Mouse (Mus musculus) spleen, postnatal 10 days (tissue): ENCODE measurements at regions not wholly inside any gene's neighbourhood (a gene's known extent, or its start where the extent isn't known, plus 50 kb on each side); places are given as distances from the start of the nearest gene placed in this dataset.

Source experiments
- DNase-seq, 2 experiments: peaks; one replicate each; pipeline ENCODE4 v3.0.0; 2021 to 2022; ENCODE audit warnings: low spot score in 2 of 2

- no peak for DNase-seq
Measured at GRCm38 (mm10) chr3:58146762-58147161, 267.8 kb upstream of the Tsc22d2 start.

GRCm38 (mm10) chr3:58153141-58153540 lies 261.4 kb upstream of the Tsc22d2 start:
- no peak for DNase-seq

- no peak for DNase-seq
Measured at GRCm38 (mm10) chr3:58153874-58154756, 260.4 kb upstream of the Tsc22d2 start.

GRCm38 (mm10) chr3:58159384-58159783 lies 255.1 kb upstream of the Tsc22d2 start:
- DNase-seq, result peak in 1 of 2 experiments; percentile 16

DNA sequence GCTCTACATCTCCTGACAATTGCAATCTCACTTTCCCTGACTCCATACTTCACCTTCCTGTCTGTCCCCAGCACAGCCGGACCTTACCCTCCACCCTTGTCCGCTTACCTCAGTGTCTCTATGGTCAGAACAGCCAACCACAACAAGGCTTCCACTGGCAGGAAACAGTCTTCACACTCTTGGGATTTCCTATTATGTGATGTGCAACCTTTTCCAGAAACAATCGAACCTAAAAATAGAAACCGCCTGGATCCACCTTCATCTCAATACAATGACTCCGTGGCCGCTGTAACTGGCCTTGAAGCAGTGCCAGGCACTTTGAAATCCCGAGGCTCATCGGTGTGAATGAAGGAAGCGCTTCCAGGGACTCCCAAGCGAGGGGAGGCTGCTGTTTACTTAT lies 252.3 kb upstream of the Tsc22d2 start:
- DNase-seq, result no peak

GRCm38 (mm10) chr3:58163806-58164205 lies 250.7 kb upstream of the Tsc22d2 start:
- peak; percentile 10 to 49 for DNase-seq

GRCm38 (mm10) chr3:58166628-58167027 lies 247.9 kb upstream of the Tsc22d2 start:
- no peak for DNase-seq

- no peak for DNase-seq
Measured at GRCm38 (mm10) chr3:58167121-58167520, 247.4 kb upstream of the Tsc22d2 start.

GRCm38 (mm10) chr3:58167761-58168290 lies 246.7 kb upstream of the Tsc22d2 start:
- no peak for DNase-seq

GRCm38 (mm10) chr3:58168522-58169185 lies 245.9 kb upstream of the Tsc22d2 start:
- DNase-seq, result no peak

- DNase-seq, result no peak
Measured at GRCm38 (mm10) chr3:58169786-58170185, 244.7 kb upstream of the Tsc22d2 start.

GRCm38 (mm10) chr3:58172096-58172495 lies 242.4 kb upstream of the Tsc22d2 start:
- no peak for DNase-seq

GRCm38 (mm10) chr3:58173821-58174220 lies 240.7 kb upstream of the Tsc22d2 start:
- DNase-seq, result no peak

- no peak for DNase-seq
Measured at GRCm38 (mm10) chr3:58181715-58182114, 232.8 kb upstream of the Tsc22d2 start.

DNA sequence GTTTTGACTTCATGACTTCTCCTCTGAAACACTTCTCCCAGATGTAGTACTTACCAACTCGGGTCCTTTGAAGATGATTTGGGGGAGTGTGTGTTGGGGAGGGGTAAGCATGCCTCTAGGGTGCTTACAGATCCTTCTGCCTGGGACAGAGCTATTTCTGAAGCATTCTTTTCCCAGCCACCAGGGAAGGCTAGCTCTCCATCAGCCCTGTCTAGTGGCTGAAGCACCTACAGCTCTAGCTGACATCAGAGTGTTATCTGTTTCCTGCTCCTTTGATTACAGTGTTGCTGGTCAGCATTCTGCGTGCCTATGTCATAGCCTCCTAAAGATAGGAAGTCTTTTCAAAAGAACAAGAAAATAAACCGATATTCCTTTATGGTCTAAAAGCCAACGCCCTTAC lies 232.2 kb upstream of the Tsc22d2 start:
- DNase-seq, result no peak

GRCm38 (mm10) chr3:58183279-58183678 lies 231.2 kb upstream of the Tsc22d2 start:
- no peak for DNase-seq

GRCm38 (mm10) chr3:58200462-58200861 lies 214.1 kb upstream of the Tsc22d2 start:
- no peak for DNase-seq

DNA sequence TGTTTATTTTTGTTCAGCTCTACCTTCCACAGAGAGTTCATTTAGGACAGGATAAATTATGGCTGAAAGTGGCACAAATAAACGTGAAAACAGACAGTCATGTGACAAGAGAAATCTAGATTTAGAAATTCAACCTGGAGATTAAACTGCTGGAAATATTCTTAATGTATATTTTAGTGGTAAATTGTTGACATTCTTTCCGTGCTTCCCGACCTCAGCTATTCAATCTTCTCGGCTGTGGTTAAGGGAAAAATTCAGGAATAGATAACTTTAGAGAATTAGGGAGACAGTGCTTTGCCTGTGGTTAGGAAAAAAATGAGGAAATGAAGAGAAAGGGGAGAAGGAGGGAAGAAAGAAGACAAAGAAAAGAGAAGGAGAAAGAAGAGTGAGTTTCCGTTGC lies 211.7 kb upstream of the Tsc22d2 start:
- DNase-seq, result no peak

- DNase-seq, result no peak
Measured at GRCm38 (mm10) chr3:58203806-58204205, 210.7 kb upstream of the Tsc22d2 start.

DNA sequence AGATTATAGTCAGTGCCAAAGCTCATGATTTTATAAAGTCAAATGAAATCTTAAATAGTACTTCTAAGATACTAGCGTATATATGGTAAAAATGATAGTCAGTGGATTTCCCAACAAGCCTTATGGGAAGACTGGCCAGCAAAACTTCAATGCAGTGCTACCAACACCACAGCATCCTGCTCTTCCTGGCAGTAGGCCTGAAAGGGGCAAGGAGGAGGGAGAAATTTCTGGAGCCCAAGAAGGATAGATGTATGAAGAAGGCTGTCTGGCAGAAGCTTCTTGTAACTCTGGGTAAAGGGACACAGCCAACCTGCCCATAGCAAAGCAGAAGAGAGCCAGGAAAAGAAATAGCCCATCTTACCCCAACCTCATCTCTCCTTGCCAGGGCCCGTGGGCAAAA lies 209.0 kb upstream of the Tsc22d2 start:
- DNase-seq, result no peak

DNA sequence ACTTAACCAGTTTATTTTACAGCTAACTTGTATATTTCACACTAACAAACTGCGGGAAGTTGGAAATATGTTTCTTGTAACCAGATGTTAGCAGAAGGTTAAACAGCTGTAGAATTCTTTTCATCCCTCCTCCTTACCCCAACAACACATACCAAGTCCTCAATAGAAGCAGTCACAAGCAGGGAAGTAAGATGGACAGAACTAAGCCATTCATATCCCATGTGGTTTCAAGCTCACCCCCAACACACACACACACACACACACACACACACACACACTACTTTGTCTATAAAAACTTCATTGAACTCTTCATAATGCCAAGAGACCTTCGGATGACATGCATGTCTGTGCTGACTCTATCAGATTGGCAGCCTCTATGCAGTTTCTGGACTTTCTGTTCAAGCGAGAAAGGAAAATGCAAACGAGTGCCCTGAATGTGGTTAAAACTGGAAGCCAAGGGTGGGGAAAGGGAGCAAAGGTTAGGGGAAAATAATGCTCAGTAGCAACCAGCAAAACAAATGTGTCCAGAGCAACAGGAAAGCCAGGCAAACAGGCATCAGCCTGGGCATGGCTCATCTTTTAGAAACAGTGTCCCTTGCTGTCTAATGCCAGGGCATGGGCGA lies 207.6 kb upstream of the Tsc22d2 start:
- DNase-seq, result no peak

- no peak for DNase-seq
Measured at GRCm38 (mm10) chr3:58211016-58211415, 203.5 kb upstream of the Tsc22d2 start.
